Mouse (Mus musculus) midbrain, embryonic 13.5 days (tissue): ENCODE measurements at regions not wholly inside any gene's neighbourhood (a gene's known extent, or its start where the extent isn't known, plus 50 kb on each side); places are given as distances from the start of the nearest gene placed in this dataset.

ENCODE experiments used
- ATAC-seq: fragments of 200-750 bp; cut with Nextera tagmentation; 2 replicates; pipeline ENCODE4 v1.8.0; 2017; ENCODE audit warnings: mild to moderate bottlenecking, moderate TSS enrichment, moderate library complexity
- H3K27ac ChIP-seq: fragments of 300-500 bp; sonication (generic); 2 replicates; pipeline ENCODE4 v1.5.1; 2015; ENCODE audit warnings: inconsistent platforms, mild to moderate bottlenecking, moderate library complexity
- H3K27me3 ChIP-seq: fragments of 300-500 bp; sonication (generic); 2 replicates; pipeline ENCODE4 v1.6.1; 2015; ENCODE audit warnings: mild to moderate bottlenecking, inconsistent platforms
- H3K36me3 ChIP-seq: fragments of 300-500 bp; sonication (generic); 2 replicates; pipeline ENCODE4 v1.6.1; 2015; ENCODE audit warnings: mild to moderate bottlenecking, inconsistent platforms
- H3K4me1 ChIP-seq: fragments of 300-500 bp; sonication (generic); replicated peaks from 2 replicates; pipeline ENCODE4 v1.6.1; 2015; ENCODE audit warnings: inconsistent platforms
- H3K4me2 ChIP-seq: fragments of 300-500 bp; sonication (generic); replicated peaks from 2 replicates; pipeline ENCODE4 v1.6.1; 2015; ENCODE audit warnings: moderate library complexity, mild to moderate bottlenecking, inconsistent platforms
- H3K4me3 ChIP-seq: fragments of 300-500 bp; sonication (generic); replicated peaks from 2 replicates; pipeline ENCODE4 v1.5.1; 2015; ENCODE audit warnings: mild to moderate bottlenecking, inconsistent platforms
- H3K9ac ChIP-seq: fragments of 300-500 bp; sonication (generic); replicated peaks from 2 replicates; pipeline ENCODE4 v1.6.1; 2015; ENCODE audit warnings: mild to moderate bottlenecking, inconsistent platforms
- H3K9me3 ChIP-seq: fragments of 300-500 bp; sonication (generic); 2 replicates; pipeline ENCODE4 v1.6.1; 2016; ENCODE audit warnings: mild to moderate bottlenecking, inconsistent platforms
- WGBS: fragments of 180-500 bp; shearing (Covaris S2); methylation state at CpG from one replicate; pipeline ENCODE4 v1.1.7; 2015; 5-methylcytosine and 5-hydroxymethylcytosine counted together

DNA sequence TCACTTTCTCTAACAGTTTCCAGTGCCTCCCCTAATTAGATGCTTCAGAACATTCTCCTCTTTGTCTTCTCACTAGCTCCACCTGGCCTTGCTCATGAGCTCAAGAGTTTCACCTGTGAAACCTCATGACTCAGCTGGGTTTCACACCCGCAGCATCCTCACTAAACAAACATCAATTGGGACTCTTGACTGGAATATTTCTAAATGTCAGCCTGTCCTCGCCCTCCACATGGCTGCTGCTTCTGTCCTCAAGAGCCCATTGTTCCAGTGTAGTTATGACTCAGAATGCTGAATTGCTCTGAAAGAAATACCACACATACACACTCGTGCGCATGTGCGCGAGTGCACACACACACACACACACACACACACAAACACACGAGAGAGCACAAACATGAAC lies 407.2 kb downstream of the Prss52 start:
- H3K27ac ChIP-seq = no peak overlapping the region
- no peak for ATAC-seq
- no peak overlapping the region for H3K4me2 ChIP-seq
- H3K27me3 ChIP-seq = no peaks in the 10 kb centered on the region
- H3K9ac ChIP-seq = no peak overlapping the region
- no peak overlapping the region for H3K4me3 ChIP-seq
- H3K4me1 ChIP-seq = no peaks in the 10 kb centered on the region
- WGBS = 89% methylated on average over 7 of the region's 7 CpGs
- H3K36me3 ChIP-seq = no peaks in the 10 kb centered on the region
- no peaks in the 10 kb centered on the region for H3K9me3 ChIP-seq

- H3K27ac ChIP-seq = no peak overlapping the region
- ATAC-seq = no peak
- no peak overlapping the region for H3K9ac ChIP-seq
- H3K4me3 ChIP-seq = no peak overlapping the region
- H3K27me3 ChIP-seq = no peaks in the 10 kb centered on the region
- H3K4me2 ChIP-seq = no peak overlapping the region
- H3K36me3 ChIP-seq = no peaks in the 10 kb centered on the region
- WGBS = 73% methylated on average over 7 of the region's 7 CpGs
- H3K9me3 ChIP-seq = no peaks in the 10 kb centered on the region
- no peaks in the 10 kb centered on the region; the same call in 1 of the 2 replicates for H3K4me1 ChIP-seq
Measured at GRCm38 (mm10) chr14:64512726-64513125, 408.6 kb downstream of the Prss52 start.

DNA sequence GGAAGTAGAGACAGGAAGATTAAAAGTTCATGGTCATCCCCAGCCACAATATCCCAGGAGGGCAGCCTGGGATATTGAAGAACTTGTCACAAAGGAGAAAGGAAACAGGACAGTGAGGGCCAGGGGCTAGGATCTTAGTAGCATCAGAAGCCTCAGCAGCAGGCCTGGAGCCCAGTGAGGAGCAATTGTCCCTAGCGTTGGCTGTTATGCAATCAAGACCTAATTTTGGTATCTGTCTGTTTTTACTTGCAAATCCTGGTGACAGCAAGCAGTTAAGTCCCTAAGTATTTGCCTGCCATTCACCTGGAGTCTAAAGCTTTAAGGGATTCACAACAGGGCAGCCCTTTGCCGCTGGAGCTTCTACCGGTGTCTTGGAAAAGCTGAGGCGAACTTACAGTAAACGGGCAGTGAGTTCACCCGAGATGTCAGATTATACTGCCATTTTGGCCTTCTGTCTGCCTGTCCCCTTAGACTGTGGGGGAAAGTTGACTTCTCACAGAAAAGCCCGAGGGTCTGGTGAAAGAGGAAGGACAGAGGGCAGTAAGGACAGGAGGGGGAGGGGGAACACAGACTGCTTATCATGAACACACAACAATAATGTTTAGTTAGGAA lies 413.6 kb downstream of the Prss52 start:
- H3K36me3 ChIP-seq = no peaks in the 10 kb centered on the region
- 0 out of 2 replicates have a peak overlapping the region, but pooled peaks have one; percentile 9 for H3K27ac ChIP-seq
- 66% methylated on average over 7 of the region's 7 CpGs for WGBS
- no peak overlapping the region for H3K9ac ChIP-seq
- no peaks in the 10 kb centered on the region for H3K9me3 ChIP-seq
- no peaks in the 10 kb centered on the region; the same call in 1 of the 2 replicates for H3K4me1 ChIP-seq
- no peak overlapping the region for H3K4me3 ChIP-seq
- no peak for ATAC-seq
- H3K27me3 ChIP-seq = no peaks in the 10 kb centered on the region
- no peak overlapping the region for H3K4me2 ChIP-seq

DNA sequence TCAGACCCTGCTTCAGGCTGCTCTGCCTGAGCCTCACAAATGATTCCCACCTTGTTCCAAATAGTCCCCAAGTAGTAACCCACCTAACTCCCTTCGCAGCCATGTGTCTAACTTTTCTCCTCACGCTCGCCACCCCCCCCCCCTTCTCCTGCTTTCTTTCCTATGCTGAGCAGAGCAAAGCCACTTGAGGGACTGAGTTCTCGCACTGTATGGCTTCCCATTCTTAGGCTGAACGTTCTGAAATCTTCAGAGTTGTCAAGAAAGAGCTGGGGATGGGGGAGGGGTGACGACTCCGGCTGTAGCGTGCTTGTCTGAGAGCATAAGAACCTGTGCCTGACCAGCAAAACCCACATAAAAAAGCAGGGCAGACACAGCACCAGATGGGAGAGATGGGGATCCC lies 420.6 kb downstream of the Prss52 start:
- 38% methylated on average over 8 of the region's 8 CpGs for WGBS
- no peak overlapping the region for H3K4me2 ChIP-seq
- peak overlapping the region; percentile 2; the same call in 1 of the 2 replicates for H3K9ac ChIP-seq
- H3K4me1 ChIP-seq = peaks cover 24% of the 10 kb centered on the region
- H3K9me3 ChIP-seq = no peaks in the 10 kb centered on the region
- no peak; the same call in 1 of the 2 replicates for ATAC-seq
- H3K4me3 ChIP-seq = no peak overlapping the region
- H3K27ac ChIP-seq = no peak overlapping the region
- no peaks in the 10 kb centered on the region for H3K27me3 ChIP-seq
- H3K36me3 ChIP-seq = no peaks in the 10 kb centered on the region

DNA sequence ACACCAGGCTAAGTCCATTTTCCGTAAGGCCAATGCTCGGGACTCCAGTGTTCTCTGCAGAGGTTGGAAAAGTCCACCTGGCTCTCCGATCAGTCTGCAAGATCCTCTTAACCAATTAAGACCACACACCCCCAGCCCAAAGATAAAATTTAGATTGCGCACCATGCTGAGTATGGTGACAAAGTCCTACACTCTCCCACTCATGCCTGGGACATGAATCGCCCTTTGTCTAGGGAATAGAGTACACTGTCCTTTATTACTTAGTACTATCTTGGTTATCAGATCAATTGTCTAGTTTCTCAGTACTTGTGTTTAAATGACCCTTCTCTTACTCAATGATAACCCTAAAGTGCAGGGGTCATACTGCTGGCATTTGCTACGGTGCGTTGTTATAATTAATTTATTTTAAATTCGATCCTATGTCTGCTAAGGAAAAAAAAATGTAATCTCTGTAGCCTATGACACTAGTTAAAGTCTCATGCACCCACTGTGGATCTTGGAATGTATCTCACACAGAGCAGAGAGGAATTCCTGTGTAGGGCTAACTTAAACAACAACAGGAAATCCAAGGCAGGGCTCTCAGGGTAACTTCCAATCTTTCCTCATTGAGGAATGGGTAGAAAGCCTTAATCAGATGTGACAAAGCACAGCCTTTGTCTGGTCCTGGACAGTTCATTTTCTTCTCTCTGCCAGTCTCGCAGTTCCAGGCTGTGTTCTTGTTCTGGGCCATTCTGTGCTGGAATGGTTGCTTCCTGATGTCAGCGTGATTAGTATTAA lies 421.4 kb downstream of the Prss52 start:
- WGBS = 74% methylated on average over 10 of the region's 10 CpGs
- Histone ChIP-seq H3K4me1 (peaks cover 26% of the 10 kb centered on the region), H3K9ac (no peak overlapping the region), H3K36me3 (no peaks in the 10 kb centered on the region), H3K4me2 (no peak overlapping the region), H3K27ac (no peak overlapping the region), H3K9me3 (no peaks in the 10 kb centered on the region), H3K27me3 (no peaks in the 10 kb centered on the region), H3K4me3 (no peak overlapping the region)
- ATAC-seq = no peak

DNA sequence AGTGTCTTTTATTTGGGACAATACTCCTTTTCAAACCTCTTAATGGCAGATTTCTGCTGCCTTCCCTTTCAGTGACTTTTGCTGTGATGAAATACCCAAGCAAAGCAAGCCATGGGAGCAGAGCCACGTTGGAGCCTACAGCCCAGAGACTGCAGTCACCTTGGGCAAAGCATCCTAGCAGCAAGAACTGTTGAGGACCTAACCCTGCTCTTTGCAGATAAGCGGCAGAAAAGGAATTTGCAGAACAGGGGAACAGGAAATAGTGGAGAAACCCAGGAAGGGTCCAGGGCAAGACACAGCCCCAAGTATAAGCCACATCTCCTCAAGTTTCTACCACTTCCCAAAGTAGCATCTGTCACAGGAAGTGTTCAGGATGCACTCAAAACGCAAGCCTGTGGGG lies 426.5 kb downstream of the Prss52 start:
- H3K36me3 ChIP-seq = no peaks in the 10 kb centered on the region
- no peaks in the 10 kb centered on the region for H3K9me3 ChIP-seq
- ATAC-seq = no peak
- no peak overlapping the region for H3K9ac ChIP-seq
- no peak overlapping the region for H3K4me2 ChIP-seq
- H3K27ac ChIP-seq = no peak overlapping the region
- H3K27me3 ChIP-seq = no peaks in the 10 kb centered on the region
- H3K4me3 ChIP-seq = no peak overlapping the region
- H3K4me1 ChIP-seq = peaks cover 54% of the 10 kb centered on the region
- WGBS = 60% methylated on average over 3 of the region's 3 CpGs

DNA sequence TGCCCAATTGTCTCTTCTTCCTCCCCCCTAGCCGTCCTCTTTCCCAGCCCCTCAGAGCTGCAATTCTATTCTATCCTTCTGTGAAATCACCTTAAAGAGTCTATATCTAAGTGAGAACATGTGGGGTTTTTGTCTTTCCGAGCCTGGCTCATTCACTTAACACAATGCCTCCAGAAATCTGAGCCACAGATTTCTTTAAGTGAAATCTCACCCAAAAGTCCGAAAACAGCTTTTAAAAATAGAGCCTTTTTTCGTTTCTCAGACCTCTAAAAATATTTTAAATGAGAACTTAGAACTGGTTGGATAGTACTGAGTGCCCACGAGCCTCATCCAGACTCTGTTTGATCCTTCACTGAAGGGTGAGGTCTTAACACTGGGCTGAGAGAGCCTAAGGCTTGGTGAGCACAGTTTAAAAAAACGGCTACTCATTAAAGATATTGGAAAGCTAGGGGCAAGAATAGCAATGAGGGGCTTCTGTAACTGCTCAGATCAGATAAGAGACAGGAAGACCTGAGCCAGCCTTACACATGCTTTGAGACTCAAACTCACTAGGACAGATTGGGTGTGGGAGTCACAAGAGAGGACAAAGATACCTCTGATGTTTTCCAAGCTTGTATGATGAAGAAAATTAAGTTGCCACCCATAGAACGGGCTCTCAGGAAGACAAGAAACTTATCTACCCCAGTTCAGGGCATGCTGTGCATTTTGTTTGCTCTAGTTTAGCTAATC lies 427.3 kb downstream of the Prss52 start:
- H3K36me3 ChIP-seq = no peaks in the 10 kb centered on the region
- no peak overlapping the region for H3K4me2 ChIP-seq
- peaks cover 45% of the 10 kb centered on the region for H3K4me1 ChIP-seq
- WGBS = 26% methylated on average over 7 of the region's 7 CpGs
- no peaks in the 10 kb centered on the region for H3K27me3 ChIP-seq
- no peaks in the 10 kb centered on the region for H3K9me3 ChIP-seq
- no peak for ATAC-seq
- H3K4me3 ChIP-seq = no peak overlapping the region
- no peak overlapping the region for H3K9ac ChIP-seq
- H3K27ac ChIP-seq = peak overlapping the region; percentile 94; the same call in 1 of the 2 replicates

DNA sequence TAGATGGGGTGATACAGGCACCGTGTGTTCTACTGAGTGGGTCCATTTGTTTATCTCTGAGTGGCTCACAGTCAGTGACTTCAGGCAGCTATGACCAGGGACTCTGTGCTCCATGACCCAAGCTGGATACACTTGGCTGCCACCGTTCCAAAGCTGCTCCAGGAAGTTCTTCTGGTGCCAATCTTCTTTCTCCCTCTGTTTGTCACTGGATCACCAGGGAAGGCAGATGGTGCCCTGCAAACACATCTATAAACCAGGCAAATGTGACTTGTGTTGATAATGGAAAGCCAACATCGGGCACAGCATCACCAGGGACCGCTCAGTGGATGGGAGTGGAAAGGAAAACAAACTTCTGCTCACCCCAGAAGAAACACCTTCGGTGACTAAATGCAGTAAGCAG lies 428.3 kb downstream of the Prss52 start:
- WGBS = 90% methylated on average over 5 of the region's 5 CpGs
- no peak overlapping the region for H3K9ac ChIP-seq

DNA sequence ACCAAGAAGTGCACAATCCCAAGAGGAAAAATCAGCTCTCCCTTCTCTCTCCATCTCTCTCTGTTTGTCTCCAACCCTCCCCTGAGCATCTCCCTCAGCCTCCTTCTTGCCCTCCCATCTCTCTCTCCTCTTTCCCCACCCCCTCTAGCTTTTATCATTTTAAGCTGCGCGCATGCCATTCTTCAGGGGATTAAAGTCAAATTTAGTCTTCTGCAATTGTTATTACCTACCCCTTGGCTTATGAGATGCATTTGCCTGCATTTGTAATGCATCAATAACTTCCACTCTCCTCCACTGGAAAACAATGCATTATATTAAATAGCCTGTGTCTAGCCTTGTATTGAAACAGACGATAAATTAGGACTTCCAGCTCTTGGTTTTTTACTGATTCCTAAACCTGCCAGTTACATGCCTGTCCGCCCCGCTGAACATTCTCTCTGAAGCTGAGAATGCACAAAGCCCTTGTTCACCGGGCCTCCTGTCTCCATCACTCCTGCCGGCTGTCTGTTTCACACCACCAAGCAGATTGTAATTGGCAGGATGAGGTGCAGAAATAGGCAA lies 429.6 kb downstream of the Prss52 start:
- no peaks in the 10 kb centered on the region for H3K9me3 ChIP-seq
- no peak overlapping the region for H3K4me3 ChIP-seq
- 0 out of 2 replicates have a peak overlapping the region, but pooled peaks have one; percentile 14 for H3K9ac ChIP-seq
- ATAC-seq = peak; percentile 77
- H3K4me1 ChIP-seq = peaks cover 44% of the 10 kb centered on the region
- WGBS = 5% methylated on average over 7 of the region's 7 CpGs
- H3K27ac ChIP-seq = peak overlapping the region; percentile 94
- no peaks in the 10 kb centered on the region for H3K27me3 ChIP-seq
- peak overlapping the region; percentile 26 for H3K4me2 ChIP-seq
- H3K36me3 ChIP-seq = no peaks in the 10 kb centered on the region

More for the DNA sequence above, 428.3 kb downstream of the Prss52 start:
- Histone ChIP-seq H3K27me3 (no peaks in the 10 kb centered on the region), H3K9me3 (no peaks in the 10 kb centered on the region), H3K36me3 (no peaks in the 10 kb centered on the region), H3K4me3 (no peak overlapping the region), H3K4me2 (no peak overlapping the region), H3K27ac (peak overlapping the region; percentile 94), H3K4me1 (peaks cover 44% of the 10 kb centered on the region)
- no peak for ATAC-seq

GRCm38 (mm10) chr14:64534194-64534593 lies 430.1 kb downstream of the Prss52 start:
- H3K4me2 ChIP-seq = peak overlapping the region; percentile 26
- 21% methylated on average over 4 of the region's 4 CpGs for WGBS
- ATAC-seq = peak; percentile 55
- H3K27ac ChIP-seq = peak overlapping the region; percentile 94
- H3K4me1 ChIP-seq = peaks cover 44% of the 10 kb centered on the region
- H3K36me3 ChIP-seq = no peaks in the 10 kb centered on the region
- no peaks in the 10 kb centered on the region for H3K27me3 ChIP-seq
- H3K4me3 ChIP-seq = no peak overlapping the region
- H3K9ac ChIP-seq = peak overlapping the region; percentile 14; the same call in 1 of the 2 replicates
- no peaks in the 10 kb centered on the region for H3K9me3 ChIP-seq

GRCm38 (mm10) chr14:64539436-64539835 lies 435.4 kb downstream of the Prss52 start:
- H3K4me3 ChIP-seq = no peak overlapping the region
- WGBS = 55% methylated on average over 2 of the region's 2 CpGs
- no peak for ATAC-seq

DNA sequence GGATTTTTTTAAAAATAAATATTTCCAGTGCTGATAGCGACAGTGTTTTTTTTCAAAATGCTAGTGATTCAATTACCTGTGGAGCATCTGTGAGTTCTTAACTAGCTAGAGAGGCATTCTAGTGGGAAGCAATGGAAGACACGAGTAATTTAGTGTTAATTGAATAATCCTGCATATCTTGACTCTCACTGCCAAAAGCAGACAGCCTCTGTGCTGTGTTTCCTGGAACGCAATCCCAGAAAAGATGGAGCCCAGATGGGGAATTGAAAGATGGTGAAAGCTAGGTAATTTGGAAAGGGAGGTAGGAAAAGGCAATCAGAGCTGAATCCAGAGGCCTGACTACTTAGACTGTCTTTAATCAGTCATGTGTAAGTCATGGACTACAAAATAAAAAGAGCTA lies 441.0 kb downstream of the Prss52 start:
- WGBS = 69% methylated on average over 3 of the region's 3 CpGs
- Histone ChIP-seq H3K27me3 (no peaks in the 10 kb centered on the region), H3K27ac (no peak overlapping the region), H3K9me3 (no peaks in the 10 kb centered on the region), H3K4me3 (no peak overlapping the region), H3K9ac (no peak overlapping the region), H3K4me1 (no peaks in the 10 kb centered on the region), H3K36me3 (no peaks in the 10 kb centered on the region), H3K4me2 (no peak overlapping the region)
- no peak for ATAC-seq

More at GRCm38 (mm10) chr14:64539436-64539835, 435.4 kb downstream of the Prss52 start:
- no peak overlapping the region for H3K4me2 ChIP-seq
- no peaks in the 10 kb centered on the region for H3K27me3 ChIP-seq
- no peak overlapping the region for H3K27ac ChIP-seq
- no peak overlapping the region for H3K9ac ChIP-seq
- H3K36me3 ChIP-seq = no peaks in the 10 kb centered on the region
- H3K9me3 ChIP-seq = no peaks in the 10 kb centered on the region
- H3K4me1 ChIP-seq = peaks cover 6% of the 10 kb centered on the region
